Mouse (Mus musculus): Measurements from ENCODE around the gene Thap3.
"Not testable (repeated sequence)": the region's sequence is repeated elsewhere in the genome, so short reads cannot be mapped to it uniquely, and the experiment has no call there.

The Thap3 gene

GRCm38 (mm10) chr4:151988342-151989109 is at the start of gene Thap3:
Gene Thap3, minus strand, starts transcription at chr4:151988997.
- peak; percentile 85 for DNase-seq

- no peak for DNase-seq
Observed at GRCm38 (mm10) chr4:152038225-152038984, 49.6 kb upstream of the Thap3 start, which contains the start of gene Tas1r1. Gene Tas1r1, minus strand, starts transcription at chr4:152038568.

GRCm38 (mm10) chr4:152036464-152036863 is 47.7 kb upstream of the Thap3 start:
- not testable (repeated sequence) for DNase-seq

- DNase-seq: no peak
Observed at GRCm38 (mm10) chr4:152032922-152033321, 44.1 kb upstream of the Thap3 start.

GRCm38 (mm10) chr4:152029997-152030396 is 41.2 kb upstream of the Thap3 start:
- no peak for DNase-seq

GRCm38 (mm10) chr4:152029087-152029486 is 40.3 kb upstream of the Thap3 start:
- DNase-seq: no peak

- DNase-seq: no peak
Observed at GRCm38 (mm10) chr4:152028456-152028855, 39.7 kb upstream of the Thap3 start.

GRCm38 (mm10) chr4:152027524-152027923 is 38.7 kb upstream of the Thap3 start, which contains the start of gene Zbtb48:
Gene Zbtb48, minus strand, starts transcription at chr4:152027671.
- DNase-seq: peak; percentile 97

GRCm38 (mm10) chr4:152026751-152027508 is 38.1 kb upstream of the Thap3 start:
- no peak for DNase-seq

- DNase-seq: no peak
Observed at GRCm38 (mm10) chr4:152024525-152024924, 35.7 kb upstream of the Thap3 start.

- DNase-seq: no peak
Observed at GRCm38 (mm10) chr4:152022506-152022905, 33.7 kb upstream of the Thap3 start.

GRCm38 (mm10) chr4:152021568-152022097 is 32.8 kb upstream of the Thap3 start:
- DNase-seq: no peak

- DNase-seq: no peak
Observed at GRCm38 (mm10) chr4:152020024-152020423, 31.2 kb upstream of the Thap3 start.

GRCm38 (mm10) chr4:152019073-152019472 is 30.3 kb upstream of the Thap3 start:
- no peak for DNase-seq

- no peak for DNase-seq
Observed at GRCm38 (mm10) chr4:152013036-152013813, 24.4 kb upstream of the Thap3 start.

GRCm38 (mm10) chr4:152012109-152012508 is 23.3 kb upstream of the Thap3 start:
- no peak for DNase-seq

- no peak for DNase-seq
Observed at GRCm38 (mm10) chr4:152011171-152011760, 22.5 kb upstream of the Thap3 start.

GRCm38 (mm10) chr4:152010707-152011134 is 21.9 kb upstream of the Thap3 start:
- peak; percentile 21 for DNase-seq

- no peak for DNase-seq
Observed at GRCm38 (mm10) chr4:152010091-152010706, 21.4 kb upstream of the Thap3 start.

GRCm38 (mm10) chr4:152009076-152010051 is 20.6 kb upstream of the Thap3 start:
- peak; percentile 90 for DNase-seq
